Mouse (Mus musculus) megakaryocyte-erythroid progenitor cell, adult 5 weeks (primary cell): Measurements from ENCODE around the gene Setd3. TPM values are rescaled to one million over a fixed set of nuclear protein-coding genes. Genes with fewer than 3 reads are reported as not detected.

Experiments used
- polyA plus RNA-seq: library from polyadenylated mRNA; stranded (reverse); fragments of >175 nt; gene quantifications from 2 replicates; pipeline ENCODE4 v1.2.3, GENCODE M21; 2012

The Setd3 gene
- polyA plus RNA-seq: 13.8 and 16.3 TPM in 2 replicates

GRCm38 (mm10) chr12:108179246-108179320, at the start of gene Setd3:
TSS of gene Setd3 (minus strand) at chr12:108179314.

DNA sequence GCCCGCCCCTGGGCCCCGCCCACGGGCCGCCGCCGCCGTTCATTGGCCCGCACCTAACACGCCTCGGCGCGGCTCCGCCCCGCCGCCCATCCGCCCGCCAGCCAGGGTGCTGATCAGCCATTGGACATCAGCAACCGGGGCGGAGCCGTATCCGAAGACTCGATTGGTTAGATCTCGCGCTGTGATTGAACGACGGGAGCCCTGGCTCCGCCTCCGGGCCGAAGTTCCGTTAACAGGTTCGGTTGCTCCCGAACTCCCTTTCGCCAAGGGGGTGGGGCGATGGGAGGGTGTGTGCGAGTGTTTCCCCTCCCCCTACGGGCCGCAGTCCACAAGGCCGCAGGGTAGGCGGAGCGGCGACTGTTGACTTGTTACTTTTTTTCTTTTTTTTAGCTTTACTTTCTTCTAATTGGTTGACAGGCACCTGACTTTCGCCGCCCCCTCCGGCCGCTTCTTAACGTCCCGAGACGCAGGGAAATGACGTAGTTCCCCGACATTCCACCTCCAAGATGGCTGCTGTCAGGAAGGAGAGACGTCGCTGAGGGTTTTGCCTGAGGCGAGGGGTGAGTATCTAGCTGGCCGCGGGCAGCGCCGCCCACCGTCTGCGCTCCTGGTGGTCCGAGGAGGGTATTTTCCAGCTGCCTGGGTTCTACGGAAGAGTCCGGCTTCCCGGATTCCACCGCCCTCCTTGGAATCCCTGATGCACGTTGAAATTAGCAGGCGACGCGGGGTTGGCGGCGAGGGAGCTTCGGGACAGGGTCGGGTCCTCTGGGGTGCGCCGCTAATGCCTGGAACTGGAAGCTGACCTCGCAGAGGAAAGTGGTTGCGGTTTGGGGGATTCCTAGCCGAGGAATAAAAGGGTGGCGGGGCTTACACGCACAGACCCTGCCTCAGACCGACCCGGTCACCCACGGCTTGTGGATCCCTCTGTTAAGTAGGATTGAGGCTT, 480 bp upstream of the Setd3 start, which contains the start of gene Ccnk:
Gene Ccnk (plus strand): TSS at position 259 of the 946 bp plus-strand sequence.

Other genes starting within 250 kb of the Setd3 start
- gene Bcl11b, start 175.7 kb downstream of the Setd3 start, polyA plus RNA-seq: 0.48 and 0.73 TPM in 2 replicates
- gene Ccnk, start 265 bp upstream of the Setd3 start, polyA plus RNA-seq: 131 and 140 TPM in 2 replicates
- gene Ccdc85c, start 96.1 kb upstream of the Setd3 start, polyA plus RNA-seq: 5.6 and 6.7 TPM in 2 replicates
- not detected in 2 replicates for gene Hhipl1, start 127.0 kb upstream of the Setd3 start, polyA plus RNA-seq
- 0.12 and 0.44 TPM in 2 replicates for gene Cyp46a1, start 155.1 kb upstream of the Setd3 start, polyA plus RNA-seq
- not detected in 2 replicates for gene Eml1, start 191.6 kb upstream of the Setd3 start, polyA plus RNA-seq